Mouse (Mus musculus): ENCODE data around the gene Hoxd9. TPM values are rescaled to one million over a fixed set of nuclear protein-coding genes. Genes with fewer than 3 reads are reported as not detected.

The Hoxd9 gene
- total RNA-seq (2014; rRNA removed; ENCODE audit: low replicate concordance) (0.84 TPM in 1 of 2 replicates, not detected in the other), polyA plus RNA-seq (2015; fragmentation: Nextera tagmentation; extraction: Ambion mirVana) (0.08 and 0.12 TPM in 2 replicates)

- peak within 1 kb of the TSS; percentile 55 for H3K4me2 ChIP-seq (ENCODE audit: low read depth, low read length)
- under 1% methylated on average over 43 of the region's 43 CpGs for WGBS
- ATAC-seq (ENCODE audit: insufficient read depth, low read depth), result peak; percentile 55
- no peaks in the 10 kb centered on the region for H3K36me3 ChIP-seq (replicated peaks; ENCODE audit: control insufficient read depth, insufficient read depth, low read length)
- no peak for DNase-seq (ENCODE audit: low spot score)
- H3K9me3 ChIP-seq (replicated peaks; ENCODE audit: control insufficient read depth, low read length), result no peaks in the 10 kb centered on the region
- H3K9ac ChIP-seq (replicated peaks; ENCODE audit: low read depth, low read length), result no peak within 1 kb of the TSS
- no peak within 1 kb of the TSS for H3K27ac ChIP-seq (ENCODE audit: low read depth)
- H3K4me1 ChIP-seq (ENCODE audit: control insufficient read depth, insufficient read depth), result no peaks in the 10 kb centered on the region
- H3K27me3 ChIP-seq (ENCODE audit: control insufficient read depth, insufficient read depth, low read length), result peaks cover 99% of the 10 kb centered on the region
- peak within 1 kb of the TSS; percentile 37 for H3K4me3 ChIP-seq (ENCODE audit: low read depth, low read length)
- TF ChIP-seq CTCF (IDR thresholded peaks at IDR 0.05; ENCODE audit: low read depth) (no peak), EP300 (IDR thresholded peaks at IDR 0.05; ENCODE audit: low read depth) (no peak)
Measured at GRCm38 (mm10) chr2:74697567-74698121, at the start of gene Hoxd9. Hoxd9 (plus strand) TSS chr2:74697727.

- ATAC-seq (ENCODE audit: insufficient read depth, low read depth) (no peak), DNase-seq (ENCODE audit: low spot score) (no peak)
- WGBS, result 42% methylated on average over 2 of the region's 2 CpGs
- Histone ChIP-seq H3K9me3 (replicated peaks; ENCODE audit: control insufficient read depth, low read length) (no peaks in the 10 kb centered on the region), H3K4me3 (ENCODE audit: low read depth, low read length) (no peak overlapping the region), H3K27ac (ENCODE audit: low read depth) (no peak overlapping the region), H3K4me2 (ENCODE audit: low read depth, low read length) (no peak overlapping the region), H3K9ac (replicated peaks; ENCODE audit: low read depth, low read length) (no peak overlapping the region), H3K36me3 (replicated peaks; ENCODE audit: control insufficient read depth, insufficient read depth, low read length) (no peaks in the 10 kb centered on the region), H3K4me1 (ENCODE audit: control insufficient read depth, insufficient read depth) (no peaks in the 10 kb centered on the region), H3K27me3 (ENCODE audit: control insufficient read depth, insufficient read depth, low read length) (peaks cover 94% of the 10 kb centered on the region)
- TF ChIP-seq EP300 (IDR thresholded peaks at IDR 0.05; ENCODE audit: low read depth), result no peak
- no peak for TF ChIP-seq CTCF (IDR thresholded peaks at IDR 0.05; ENCODE audit: low read depth)
Measured at GRCm38 (mm10) chr2:74652996-74653340, 44.6 kb upstream of the Hoxd9 start.

- H3K4me1 ChIP-seq (ENCODE audit: control insufficient read depth, insufficient read depth), result no peaks in the 10 kb centered on the region
- no peak overlapping the region for H3K4me3 ChIP-seq (ENCODE audit: low read depth, low read length)
- no peak overlapping the region for H3K9ac ChIP-seq (replicated peaks; ENCODE audit: low read depth, low read length)
- ATAC-seq (ENCODE audit: insufficient read depth, low read depth), result no peak
- H3K9me3 ChIP-seq (replicated peaks; ENCODE audit: control insufficient read depth, low read length), result no peaks in the 10 kb centered on the region
- H3K36me3 ChIP-seq (replicated peaks; ENCODE audit: control insufficient read depth, insufficient read depth, low read length), result no peaks in the 10 kb centered on the region
- no peak overlapping the region for H3K4me2 ChIP-seq (ENCODE audit: low read depth, low read length)
- no peak for TF ChIP-seq CTCF (IDR thresholded peaks at IDR 0.05; ENCODE audit: low read depth)
- no peak for DNase-seq (ENCODE audit: low spot score)
- peaks cover 94% of the 10 kb centered on the region for H3K27me3 ChIP-seq (ENCODE audit: control insufficient read depth, insufficient read depth, low read length)
- 15% methylated on average over 17 of the region's 17 CpGs for WGBS
- H3K27ac ChIP-seq (ENCODE audit: low read depth), result no peak overlapping the region
Measured at GRCm38 (mm10) chr2:74653781-74654535, 43.6 kb upstream of the Hoxd9 start.

- H3K27ac ChIP-seq (ENCODE audit: low read depth), result no peak overlapping the region
- TF ChIP-seq CTCF (IDR thresholded peaks at IDR 0.05; ENCODE audit: low read depth) (no peak), EP300 (IDR thresholded peaks at IDR 0.05; ENCODE audit: low read depth) (no peak)
- H3K9me3 ChIP-seq (replicated peaks; ENCODE audit: control insufficient read depth, low read length), result no peaks in the 10 kb centered on the region
- H3K36me3 ChIP-seq (replicated peaks; ENCODE audit: control insufficient read depth, insufficient read depth, low read length), result no peaks in the 10 kb centered on the region
- DNase-seq (ENCODE audit: low spot score) (no peak), ATAC-seq (ENCODE audit: insufficient read depth, low read depth) (no peak)
- H3K9ac ChIP-seq (replicated peaks; ENCODE audit: low read depth, low read length), result no peak overlapping the region
- no peaks in the 10 kb centered on the region for H3K4me1 ChIP-seq (ENCODE audit: control insufficient read depth, insufficient read depth)
- no peak overlapping the region for H3K4me2 ChIP-seq (ENCODE audit: low read depth, low read length)
- peaks cover 94% of the 10 kb centered on the region for H3K27me3 ChIP-seq (ENCODE audit: control insufficient read depth, insufficient read depth, low read length)
- no peak overlapping the region for H3K4me3 ChIP-seq (ENCODE audit: low read depth, low read length)
- 7% methylated on average over 20 of the region's 20 CpGs for WGBS
Measured at GRCm38 (mm10) chr2:74654743-74655419, 42.6 kb upstream of the Hoxd9 start.

GRCm38 (mm10) chr2:74655420-74655781, 42.1 kb upstream of the Hoxd9 start:
- no peak for ATAC-seq (ENCODE audit: insufficient read depth, low read depth)
- no peak overlapping the region for H3K27ac ChIP-seq (ENCODE audit: low read depth)
- no peaks in the 10 kb centered on the region for H3K9me3 ChIP-seq (replicated peaks; ENCODE audit: control insufficient read depth, low read length)
- peaks cover 94% of the 10 kb centered on the region for H3K27me3 ChIP-seq (ENCODE audit: control insufficient read depth, insufficient read depth, low read length)
- peak overlapping the region; percentile 41 for H3K4me3 ChIP-seq (ENCODE audit: low read depth, low read length)
- WGBS, result 2% methylated on average over 29 of the region's 47 CpGs
- TF ChIP-seq EP300 (IDR thresholded peaks at IDR 0.05; ENCODE audit: low read depth), result no peak
- TF ChIP-seq CTCF (IDR thresholded peaks at IDR 0.05; ENCODE audit: low read depth), result no peak
- no peaks in the 10 kb centered on the region for H3K4me1 ChIP-seq (ENCODE audit: control insufficient read depth, insufficient read depth)
- H3K9ac ChIP-seq (replicated peaks; ENCODE audit: low read depth, low read length), result no peak overlapping the region
- H3K36me3 ChIP-seq (replicated peaks; ENCODE audit: control insufficient read depth, insufficient read depth, low read length), result no peaks in the 10 kb centered on the region
- peak overlapping the region; percentile 48 for H3K4me2 ChIP-seq (ENCODE audit: low read depth, low read length)
- no peak for DNase-seq (ENCODE audit: low spot score)

Measured in heart, postnatal 0 days (tissue).